Mouse (Mus musculus) adrenal gland, adult 2 months (tissue): ENCODE results near the gene Scn3a. TPM values are rescaled to one million over a fixed set of nuclear protein-coding genes. Genes with fewer than 3 reads are reported as not detected.
"Not testable (repeated sequence)": the region's sequence is repeated elsewhere in the genome, so short reads cannot be mapped to it uniquely, and the experiment has no call there.

ENCODE experiments used
- DNase-seq: peaks from one replicate; pipeline ENCODE4 v3.0.0; 2021
- polyA plus RNA-seq: library from polyadenylated mRNA; depleted of rRNA; stranded (reverse); fragments of >200 nt; gene quantifications from 2 replicates; pipeline ENCODE4 v1.2.3, GENCODE M21; 2012
- total RNA-seq, 2 experiments: library from RNA; stranded (reverse); gene quantifications; 2 replicates each; pipeline ENCODE4 v1.2.3; 2021

Gene Scn3a
- total and polyA plus RNA-seq, 3 experiments, result 0.29 to 5.6 (median 3.2) TPM

DNA sequence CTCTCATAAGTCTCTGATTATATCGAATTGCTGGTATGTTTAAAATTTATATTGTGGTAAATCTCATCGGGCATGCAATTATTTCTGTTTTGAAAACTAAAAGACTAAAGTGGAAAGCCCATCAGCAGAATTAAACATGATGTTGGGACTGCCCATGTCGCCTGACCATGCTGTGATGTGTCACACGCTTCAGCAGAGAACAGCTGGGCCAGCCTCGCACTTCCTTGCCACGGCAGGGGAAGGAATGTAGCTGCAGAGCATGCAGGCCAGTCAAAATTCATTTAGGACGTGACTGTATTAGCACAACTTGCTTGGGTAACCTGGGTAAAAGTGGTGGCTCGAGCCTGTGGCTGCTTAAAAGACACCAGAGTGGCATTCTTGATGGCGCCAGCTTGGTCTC lies 77.0 kb downstream of the Scn3a start:
- DNase-seq, result no peak

DNA sequence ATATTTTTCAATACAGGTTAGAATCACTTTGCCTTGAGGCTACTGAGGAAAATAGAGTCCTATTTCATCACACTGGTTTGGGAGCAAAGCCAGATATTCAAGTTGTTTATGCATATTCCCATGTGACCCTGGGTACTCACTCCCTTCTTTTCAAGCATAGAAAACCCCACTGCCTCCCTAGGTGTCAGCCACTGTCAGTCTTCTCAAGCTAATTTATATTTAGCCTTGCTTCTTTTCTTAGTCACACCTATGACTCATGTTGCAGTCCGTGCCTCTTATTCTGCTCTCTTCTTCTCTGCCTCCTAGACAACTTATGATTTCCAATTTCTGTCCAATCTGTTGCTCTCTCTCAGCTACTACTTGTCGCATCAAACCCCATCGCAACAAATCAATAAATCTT lies 84.0 kb downstream of the Scn3a start:
- peak; percentile 23 for DNase-seq

DNA sequence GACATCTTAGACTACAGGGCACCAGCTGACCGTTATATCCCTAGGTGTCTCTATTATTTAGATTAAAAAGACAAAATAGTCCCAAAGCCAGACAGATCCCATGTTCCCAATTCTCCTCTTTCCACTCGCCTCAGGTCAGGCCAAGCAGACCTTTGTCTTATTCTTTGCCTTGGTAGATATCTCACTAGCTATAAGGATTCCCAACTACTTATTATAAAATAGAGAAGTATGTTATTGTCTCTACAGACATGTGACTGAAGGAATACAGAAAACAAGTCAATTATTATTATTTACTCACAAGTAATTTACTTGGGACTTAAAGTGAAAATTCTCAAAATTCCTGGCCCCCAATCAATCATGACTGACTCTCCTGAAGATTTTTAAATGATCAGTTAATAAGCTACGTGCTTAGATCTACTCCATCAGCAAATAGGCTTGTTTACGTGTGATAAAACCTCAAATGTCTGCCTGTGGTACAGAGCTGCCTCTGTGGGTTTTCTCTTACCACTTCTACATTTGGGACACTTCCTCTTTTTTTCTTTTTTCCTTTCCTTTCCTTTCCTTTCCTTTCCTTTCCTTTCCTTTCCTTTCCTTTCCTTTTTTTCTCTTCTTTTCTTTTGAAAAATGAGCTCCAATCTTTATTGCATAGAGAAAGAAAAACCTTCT lies 86.3 kb downstream of the Scn3a start:
- no peak for DNase-seq

DNA sequence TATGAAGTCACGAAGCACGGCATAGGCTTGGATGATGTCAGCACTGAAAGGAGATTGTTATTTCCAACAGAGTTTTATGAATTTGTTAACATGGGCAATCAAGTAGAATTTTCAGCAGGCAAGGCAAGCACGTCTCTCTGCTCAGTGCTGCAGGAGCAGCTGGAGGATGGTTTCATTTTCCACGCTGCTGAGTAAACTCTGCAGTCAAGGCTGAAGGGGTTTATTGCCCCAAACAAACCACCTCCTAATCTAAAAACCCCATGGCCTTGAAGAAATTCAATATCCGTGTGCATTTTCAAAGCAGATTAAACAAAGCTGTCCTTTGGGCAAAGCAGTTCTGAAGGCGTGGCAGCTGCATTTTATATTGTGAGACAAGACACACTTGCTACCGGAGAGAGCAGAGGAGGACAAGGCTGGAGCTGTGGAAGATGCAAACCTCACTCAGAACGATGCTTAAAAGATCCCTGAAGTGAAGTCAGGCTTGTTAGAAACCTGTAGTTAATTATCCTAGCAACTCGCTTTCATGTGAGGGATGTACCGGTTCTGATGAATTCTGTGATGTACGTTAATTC lies 96.0 kb downstream of the Scn3a start:
- peak; percentile 13 for DNase-seq

DNA sequence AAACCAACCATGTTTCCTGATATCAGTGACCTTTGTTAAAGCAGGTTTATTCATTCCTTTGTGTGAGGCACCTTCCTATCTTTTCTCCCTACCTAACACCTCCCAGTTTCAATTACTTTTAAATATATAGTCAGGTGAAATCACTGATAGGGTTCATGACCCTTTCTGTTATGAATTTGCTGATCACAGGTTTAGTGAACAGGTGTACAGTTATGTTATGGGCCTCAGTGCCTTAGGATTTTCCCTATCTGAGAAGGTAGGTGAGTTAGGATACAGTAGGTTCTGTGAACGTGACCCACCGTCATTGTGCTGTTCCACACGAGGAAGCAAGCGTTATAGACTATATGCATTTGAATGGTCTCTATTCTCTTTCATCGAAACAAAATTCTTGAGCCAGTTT lies 101.7 kb downstream of the Scn3a start:
- DNase-seq, result no peak

DNA sequence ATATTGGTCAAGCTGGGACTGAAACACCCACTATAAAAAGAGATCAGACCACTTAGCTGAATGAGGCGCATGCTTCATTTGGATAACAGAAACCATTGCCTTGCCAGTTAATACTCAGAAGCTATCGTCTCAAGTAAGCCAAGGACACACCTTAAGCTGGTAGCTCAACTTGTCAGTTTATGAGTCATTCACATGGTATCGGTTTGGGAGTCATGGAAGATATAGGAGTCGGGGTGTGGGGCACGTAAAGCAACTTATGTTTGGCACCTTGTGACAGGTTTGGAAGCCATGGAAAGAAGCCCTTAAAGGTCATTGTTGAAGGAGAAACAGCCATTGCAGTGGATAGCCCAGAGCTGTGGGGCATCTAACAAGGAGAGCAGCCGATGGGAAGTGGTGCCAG lies 113.7 kb downstream of the Scn3a start:
- no peak for DNase-seq

DNA sequence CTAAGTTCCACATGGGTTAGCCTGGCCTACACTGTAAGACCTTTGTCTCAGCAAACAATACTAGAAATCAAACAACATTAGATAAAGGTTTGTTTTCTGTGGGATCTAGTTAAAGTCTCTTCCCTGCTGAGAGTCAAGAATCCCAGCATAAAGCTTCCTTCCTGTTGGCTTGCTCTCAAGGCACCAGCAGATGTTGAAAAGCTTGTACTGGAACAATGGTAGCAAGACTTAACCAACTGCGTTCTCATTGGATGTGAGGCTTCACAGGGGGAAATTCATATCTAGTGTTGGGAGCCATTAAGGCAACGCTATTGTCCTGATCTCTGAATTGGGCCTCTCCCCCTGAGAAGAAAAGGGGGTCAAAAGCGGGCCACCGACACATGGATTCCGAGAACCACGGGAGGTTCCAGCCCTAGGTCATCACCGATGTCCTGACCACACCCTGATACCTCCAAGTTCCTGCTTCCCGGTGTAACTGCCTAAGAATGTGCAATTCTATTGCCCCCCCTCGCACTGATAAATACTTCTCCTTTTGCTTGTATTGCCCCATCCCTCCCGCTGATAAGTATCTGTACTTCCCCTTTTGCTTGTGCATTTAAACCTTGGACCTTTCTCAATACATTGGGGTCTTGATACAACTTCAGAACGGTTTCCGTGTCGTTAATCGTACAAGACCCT lies 115.9 kb downstream of the Scn3a start:
- not testable (repeated sequence) for DNase-seq

DNA sequence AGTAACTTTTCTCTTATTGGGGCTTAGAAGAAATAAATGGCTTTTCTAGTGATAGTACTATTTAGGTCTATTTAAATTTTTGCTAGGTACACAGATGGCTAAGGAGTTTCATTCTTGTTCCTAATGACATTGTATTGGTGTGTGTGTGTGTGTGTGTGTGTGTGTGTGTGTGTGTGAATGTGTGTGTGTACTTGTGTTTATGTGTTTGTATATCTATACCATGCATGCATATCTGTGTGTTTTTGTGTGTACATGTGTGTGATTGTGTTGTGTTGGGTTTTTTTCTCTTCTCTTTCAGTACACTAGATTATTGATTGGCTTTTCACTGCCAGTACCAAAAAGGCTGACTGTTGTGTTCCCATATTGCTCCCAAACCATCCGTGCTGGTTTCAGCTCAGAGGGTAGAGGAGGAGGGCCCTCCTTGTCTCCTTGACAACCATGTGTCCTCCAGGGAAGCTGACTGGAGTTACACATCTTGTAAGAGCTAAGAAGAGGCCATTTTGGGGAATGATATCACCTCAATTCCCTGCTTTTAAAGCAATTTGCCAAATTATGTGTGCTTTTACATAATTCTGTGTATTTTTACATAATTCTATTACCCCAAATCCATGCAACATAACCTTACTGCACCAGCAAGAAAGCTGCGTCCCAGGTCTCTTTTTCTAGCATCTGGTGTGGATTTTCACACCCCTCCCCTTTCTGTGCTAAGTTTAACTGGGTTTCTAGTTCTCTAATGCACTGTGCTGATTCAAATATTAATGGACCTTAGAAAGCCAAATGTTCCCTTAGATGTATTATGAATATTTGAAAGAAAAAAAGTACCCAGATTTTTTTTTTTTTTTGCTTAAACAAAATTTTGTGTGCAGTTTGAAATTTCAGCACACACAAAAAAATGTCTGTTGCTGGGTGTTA lies 116.7 kb downstream of the Scn3a start:
- no peak for DNase-seq

DNA sequence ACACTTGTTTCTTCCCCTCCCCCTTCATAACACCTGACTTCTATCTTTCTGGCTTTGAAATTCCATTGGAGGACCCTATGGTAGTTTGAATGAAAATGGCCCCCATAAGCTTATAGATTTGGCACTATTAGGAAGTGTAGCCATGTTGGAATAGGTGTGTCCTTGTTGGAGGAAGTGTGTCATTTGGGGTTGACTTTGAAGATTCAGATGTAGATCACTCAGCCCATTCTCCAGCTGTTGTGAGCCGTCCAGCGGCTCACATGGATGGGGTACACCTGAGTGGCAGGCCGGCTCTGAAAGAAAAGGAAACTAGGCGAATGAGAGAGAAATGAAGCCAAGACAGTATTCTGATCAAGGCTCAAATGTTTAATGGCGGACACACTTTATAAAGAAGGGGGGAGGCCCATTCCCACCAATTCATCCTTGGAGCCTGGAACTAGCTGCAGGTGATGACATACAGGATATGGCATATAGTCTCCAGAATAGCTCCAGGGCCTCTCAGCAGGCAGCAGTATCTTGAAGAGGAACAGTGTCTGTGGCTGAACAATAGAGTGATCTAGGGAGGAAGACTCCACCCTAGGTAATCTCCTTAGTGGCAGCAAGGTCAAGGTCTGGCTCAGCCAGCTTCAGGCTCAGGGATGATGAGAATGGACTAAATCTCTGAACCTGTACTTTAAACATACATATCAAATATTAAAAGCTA lies 118.2 kb downstream of the Scn3a start:
- no peak for DNase-seq

DNA sequence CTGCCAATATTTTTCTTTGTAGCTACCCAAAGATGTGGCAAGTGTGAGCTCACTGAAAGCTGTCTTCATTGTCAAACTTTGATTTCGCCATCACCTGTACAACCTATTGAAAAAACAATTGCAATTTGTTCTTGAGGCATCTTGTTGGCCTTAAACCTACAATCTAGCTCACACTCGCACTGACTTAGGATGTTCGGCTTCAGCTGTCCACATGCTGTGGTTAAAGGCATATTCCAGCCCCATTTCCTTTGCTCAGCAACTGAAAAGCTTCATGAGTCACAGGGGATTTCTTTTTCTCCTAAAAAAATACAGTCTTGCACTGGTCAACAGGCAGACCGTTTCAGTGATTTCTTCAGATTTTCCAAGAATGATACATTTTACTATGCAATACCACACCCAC lies 124.3 kb downstream of the Scn3a start:
- no peak for DNase-seq

DNA sequence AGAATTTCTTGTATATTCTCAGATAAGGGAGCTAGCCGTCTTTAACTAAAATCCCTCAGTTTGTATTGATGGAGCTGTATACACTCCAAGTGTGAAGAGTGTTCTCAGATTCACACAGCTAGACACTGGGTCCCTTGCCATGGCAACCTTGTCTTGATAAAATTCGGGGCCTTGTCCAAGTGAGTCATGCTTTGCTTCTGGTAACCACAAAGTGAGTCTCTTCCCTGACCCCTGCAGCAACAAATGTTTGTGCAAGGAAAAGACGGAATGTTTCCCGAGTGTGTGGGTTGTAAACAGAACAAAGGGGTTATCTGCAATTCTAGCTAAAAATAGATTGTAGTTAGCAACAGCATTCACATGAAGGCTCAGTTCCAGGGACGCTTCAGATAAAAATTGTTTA lies 125.9 kb downstream of the Scn3a start:
- DNase-seq, result peak; percentile 61

DNA sequence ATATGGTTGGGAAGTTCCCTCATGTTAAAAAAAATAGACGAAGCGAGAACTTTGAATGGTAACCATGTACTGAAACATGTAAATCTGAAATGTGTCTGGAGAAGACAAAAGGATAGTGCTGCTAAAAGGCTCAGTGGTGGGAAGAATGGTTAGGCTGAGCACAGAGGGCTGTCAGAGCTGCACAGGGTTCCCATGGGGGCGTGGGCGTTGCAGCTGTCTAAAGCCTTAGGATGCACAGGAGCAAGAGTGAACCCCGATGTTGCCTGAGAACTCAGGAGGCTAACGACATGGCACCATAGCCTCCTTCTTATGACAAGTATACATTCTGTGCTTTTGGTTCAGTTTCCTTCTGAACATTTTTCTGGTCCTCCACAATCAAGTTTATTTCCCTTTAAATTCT lies 126.3 kb downstream of the Scn3a start:
- no peak for DNase-seq

DNA sequence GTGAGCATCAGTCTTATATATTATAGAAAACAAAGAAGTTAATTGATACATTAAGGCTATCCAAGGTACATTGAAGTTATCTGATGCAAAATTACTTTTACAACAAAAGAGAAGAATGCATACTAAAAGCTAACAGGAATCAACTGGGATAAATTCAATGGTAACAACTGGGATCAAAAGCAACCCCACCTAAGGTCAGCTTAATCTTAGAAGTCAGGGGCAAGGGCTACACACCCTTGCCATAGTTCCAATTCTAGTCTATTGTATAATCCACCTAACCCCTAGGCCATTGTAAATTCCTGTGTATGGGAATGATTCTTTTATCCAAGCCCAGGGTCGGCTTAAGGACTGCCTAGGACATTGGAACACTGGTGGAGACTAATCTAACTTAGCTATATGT lies 130.5 kb downstream of the Scn3a start:
- no peak for DNase-seq

DNA sequence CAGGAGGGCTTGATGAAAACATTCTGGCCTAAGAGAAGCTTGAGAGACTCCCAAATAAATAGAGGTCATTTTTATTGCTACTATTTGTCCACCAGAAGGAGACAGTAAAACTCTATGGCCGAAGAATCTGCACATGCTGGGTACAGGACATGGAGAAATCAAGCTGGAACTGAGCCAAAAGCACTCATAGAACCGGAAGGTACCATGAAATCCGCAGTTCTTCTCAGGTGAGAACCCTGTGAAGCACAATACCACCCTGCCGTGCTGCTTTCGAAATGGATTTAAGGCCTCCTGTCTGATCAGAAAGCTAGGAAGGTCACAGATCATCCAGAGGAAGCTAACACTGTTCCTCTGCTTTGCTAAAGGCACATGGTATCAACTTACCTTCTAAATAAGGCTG lies 143.9 kb downstream of the Scn3a start:
- no peak for DNase-seq

DNA sequence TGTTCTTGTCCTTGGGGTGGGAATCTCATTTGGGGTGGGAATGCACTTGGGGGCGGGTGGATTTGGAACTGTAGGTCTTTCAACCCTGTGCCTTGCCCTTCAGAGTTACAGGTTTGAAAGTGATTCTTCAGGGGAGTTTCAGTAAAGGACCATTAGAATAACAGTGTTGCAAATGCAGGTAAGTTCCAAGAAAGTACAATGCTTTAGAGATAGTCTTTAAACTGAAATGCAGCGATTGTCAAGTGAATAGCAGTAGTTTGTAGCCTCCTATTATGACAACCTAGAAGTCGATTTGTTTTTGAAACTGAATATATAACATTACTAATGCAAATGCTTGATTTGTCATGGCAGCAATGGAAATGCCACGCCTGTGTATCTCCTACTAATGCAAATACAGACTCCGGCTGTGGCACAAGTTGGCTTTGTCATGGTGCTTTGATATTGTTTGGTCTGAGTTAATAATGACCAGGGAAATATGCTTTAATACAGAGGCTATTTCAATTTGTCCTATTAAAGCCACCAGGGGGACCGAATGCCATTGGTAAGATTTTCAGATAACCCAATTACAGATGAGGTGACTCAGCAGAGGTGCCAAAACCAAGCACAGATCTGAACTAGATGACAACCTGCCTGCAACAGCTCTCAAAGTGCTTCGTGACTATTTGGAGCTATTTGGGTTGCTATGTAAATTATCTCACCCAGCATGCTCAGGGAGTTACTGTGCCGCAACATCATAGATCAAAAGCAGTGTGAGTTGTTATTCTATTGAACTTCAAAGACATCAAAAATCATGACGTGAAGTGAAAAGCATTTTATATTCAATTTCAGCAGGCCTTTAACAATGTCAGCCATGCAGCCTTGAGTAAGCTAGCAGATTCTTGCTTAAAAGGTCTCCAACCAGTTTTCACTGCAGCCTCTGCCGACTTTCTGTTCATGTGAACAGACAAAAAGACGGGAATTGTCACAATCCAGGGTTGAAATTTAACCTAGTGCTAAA lies 145.9 kb downstream of the Scn3a start:
- no peak for DNase-seq

DNA sequence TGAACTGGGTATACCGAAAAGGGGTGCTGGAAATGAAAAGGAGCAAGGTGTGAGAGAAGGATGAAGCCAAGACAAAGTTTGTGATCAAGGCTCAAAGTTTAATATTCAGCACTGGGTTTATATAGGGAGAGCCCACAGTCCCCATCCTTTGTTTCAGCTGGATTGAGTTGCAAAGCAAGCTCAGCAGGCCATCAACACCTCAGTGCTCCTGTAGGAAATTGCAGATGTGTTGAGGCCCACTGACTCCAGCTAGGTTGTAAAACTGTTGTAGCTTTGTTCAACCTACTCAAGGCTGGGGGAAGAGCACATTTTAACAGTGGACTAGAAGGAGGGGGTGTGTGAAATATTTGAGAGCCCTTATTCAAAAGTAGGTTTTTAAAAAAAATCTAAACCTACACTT lies 148.8 kb downstream of the Scn3a start:
- DNase-seq, result no peak

DNA sequence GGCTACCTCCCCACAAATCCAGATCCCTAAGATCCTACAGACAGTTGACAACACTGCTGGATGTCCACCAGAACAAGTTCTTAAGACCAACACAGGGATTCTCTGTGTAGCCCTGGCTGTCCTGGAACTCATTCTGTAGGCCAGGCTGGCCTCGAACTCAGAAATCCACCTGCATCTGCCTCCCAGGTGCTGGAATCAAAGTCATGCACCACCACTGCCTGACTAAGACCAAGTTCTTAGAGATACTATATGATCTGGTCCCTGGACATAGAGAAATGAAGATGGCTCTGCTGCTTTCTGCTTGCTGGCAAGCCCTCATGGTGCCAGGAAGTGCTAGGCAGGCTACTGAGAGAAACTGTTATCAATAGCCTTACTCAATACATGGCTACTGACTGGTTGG lies 150.9 kb downstream of the Scn3a start:
- DNase-seq, result no peak

DNA sequence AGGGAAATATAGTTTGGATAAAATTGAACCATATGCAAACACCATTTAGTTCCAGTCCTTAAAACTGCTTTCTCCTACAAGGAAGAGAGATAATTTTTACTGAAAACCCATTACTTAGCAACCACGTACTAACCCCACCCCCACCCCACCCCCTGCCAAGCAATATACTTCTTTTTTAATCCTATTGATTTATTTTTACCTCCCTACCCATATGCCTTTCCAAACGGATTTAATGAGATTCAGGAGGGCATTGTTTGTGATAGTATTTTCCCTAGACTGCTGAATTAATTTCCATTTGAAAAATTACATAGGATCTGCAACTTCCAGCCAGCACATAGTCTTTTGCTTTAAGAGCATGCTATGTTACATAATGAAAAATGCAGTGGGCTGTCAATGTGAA lies 152.1 kb downstream of the Scn3a start:
- DNase-seq, result no peak

DNA sequence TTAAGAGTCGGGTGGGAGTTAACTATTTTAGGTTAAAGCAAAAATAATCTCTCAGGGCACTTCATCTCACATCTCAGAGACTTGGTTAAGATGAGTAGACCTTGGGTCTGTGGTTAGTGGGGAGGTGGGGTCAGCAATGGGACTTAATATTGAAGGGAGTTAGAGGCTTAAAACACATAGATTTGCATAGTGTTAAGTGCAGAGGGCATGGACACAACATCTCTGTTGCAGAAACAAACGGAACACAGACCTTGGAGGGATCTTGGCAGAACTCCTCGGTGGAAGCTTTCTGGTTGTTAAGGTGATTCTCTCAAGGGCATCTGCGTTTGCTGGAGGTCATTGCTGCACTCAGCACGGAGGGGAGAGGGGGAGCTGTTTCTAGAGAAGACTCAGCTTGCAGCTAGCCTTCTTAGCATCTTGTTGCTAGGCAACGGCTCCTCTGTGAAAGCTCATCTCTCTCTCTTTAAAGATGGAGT lies 152.6 kb downstream of the Scn3a start:
- DNase-seq, result peak; percentile 48

DNA sequence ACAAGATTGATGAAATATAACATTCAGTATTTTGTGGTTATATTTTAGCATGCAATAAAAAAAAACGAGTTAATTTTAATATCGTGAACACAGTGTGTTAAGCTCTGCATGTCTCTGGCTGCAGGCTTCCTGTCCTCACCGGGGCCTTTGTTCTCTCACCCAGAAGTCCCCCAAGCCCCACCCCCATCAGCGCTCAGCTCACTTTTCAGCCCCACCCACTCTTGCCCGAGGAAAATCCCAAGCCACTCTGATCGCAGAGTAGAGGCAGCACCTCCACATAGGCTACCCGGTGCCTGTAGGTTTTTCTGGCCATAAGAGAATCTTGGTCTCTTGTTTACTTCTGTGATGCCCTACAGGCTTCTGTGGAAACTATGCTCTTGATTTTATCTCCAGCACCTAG lies 153.2 kb downstream of the Scn3a start:
- DNase-seq, result peak; percentile 42

DNA sequence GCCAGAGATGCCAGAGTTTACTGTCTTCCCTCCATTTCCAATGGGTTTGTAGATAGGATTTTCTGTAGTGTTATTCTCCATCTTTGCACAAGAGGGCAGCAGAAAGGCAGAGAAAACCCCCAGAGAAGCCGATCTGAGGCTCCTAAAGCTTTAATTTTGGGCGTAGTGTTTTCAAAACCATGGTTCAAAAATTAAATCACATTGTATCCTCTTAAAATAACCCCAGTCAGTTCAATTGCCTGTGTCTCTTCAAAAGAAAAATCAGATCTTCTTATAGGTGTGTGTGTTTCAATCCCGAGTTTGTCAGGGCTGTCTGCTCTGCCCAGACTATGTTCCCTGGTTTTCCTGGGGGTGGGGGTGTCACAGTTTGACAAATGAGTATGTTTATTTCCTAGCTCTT lies 153.7 kb downstream of the Scn3a start:
- peak; percentile 23 for DNase-seq
